Mouse (Mus musculus) embryonic fibroblast, embryonic 13.5 days (primary cell): ENCODE data around the gene Cep290.

ENCODE experiments used
- CTCF ChIP-seq: IDR thresholded peaks from 2 replicates; pipeline ENCODE4 v1.5.1; 2011; ENCODE audit warnings: mild to moderate bottlenecking, control low read depth, low read length, moderate library complexity, borderline replicate concordance; ENCODE audit not compliant: insufficient read depth
- POLR2A ChIP-seq: IDR thresholded peaks from 2 replicates; pipeline ENCODE4 v1.6.1; 2011; ENCODE audit warnings: low read depth, mild to moderate bottlenecking, control low read depth, low read length, moderate library complexity

- TF ChIP-seq CTCF: no peak
- TF ChIP-seq POLR2A: no peak
Observed at GRCm38 (mm10) chr10:100604254-100604653, 116.9 kb downstream of the Cep290 start.
